Mouse (Mus musculus): ENCODE measurements around the gene Lgmn. TPM values are rescaled to one million over a fixed set of nuclear protein-coding genes. Genes with fewer than 3 reads are reported as not detected.

Lgmn gene
- total and polyA plus RNA-seq, 3 experiments, result 2.2 to 8.0 TPM; not detected in 1

- DNase-seq (ENCODE audit: low read depth, low spot score), result peak; percentile 46
- H3K79me2 ChIP-seq (ENCODE audit: control insufficient read depth, insufficient read depth, low read length, poor library complexity), result peaks cover 5% of the 10 kb centered on the region; the same call in 1 of the 2 replicates
- H3K4me1 ChIP-seq (ENCODE audit: control insufficient read depth in 1 of 2, insufficient read depth in 2 of 2, low read length in 2 of 2), result peaks cover 0 to 2% of the 10 kb centered on the region in 2 experiments; a peak in 2 of 4 replicates
- H3K9me3 ChIP-seq (replicated peaks; ENCODE audit: insufficient read depth, low read length), result no peaks in the 10 kb centered on the region
- no peak overlapping the region for H3K9ac ChIP-seq (ENCODE audit: control insufficient read depth, low read depth, low read length, poor library complexity, severe bottlenecking)
- no peak overlapping the region for H3K4me3 ChIP-seq (ENCODE audit: control insufficient read depth in 1 of 2, insufficient read depth in 1 of 2, low read depth in 2 of 2, low read length in 2 of 2)
- no peak for TF ChIP-seq MEF2A (IDR thresholded peaks at IDR 0.05; ENCODE audit: extremely low read depth, insufficient replicate concordance, low read depth, low read length, poor library complexity, severe bottlenecking)
- TF ChIP-seq CTCF (IDR thresholded peaks at IDR 0.05 in 2 of 3, conservative IDR thresholded peaks at IDR 0.05 in 1 of 3; ENCODE audit: control insufficient read depth in 1 of 3, insufficient read depth in 1 of 3, low read depth in 2 of 3, low read length in 3 of 3, poor library complexity in 1 of 3, severe bottlenecking in 1 of 3), result peak in 1 of 3 experiments; percentile 18; a peak in 1 of 6 replicates
- TF ChIP-seq SMC3 (IDR thresholded peaks at IDR 0.05; ENCODE audit: low read depth, low read length), result 0 out of 2 replicates have a peak, but pooled peaks have one; percentile 9
- peak; percentile 20 for TF ChIP-seq RAD21 (IDR thresholded peaks at IDR 0.05; ENCODE audit: low read depth, low read length)
- no peaks in the 10 kb centered on the region for H3K27me3 ChIP-seq (ENCODE audit: control insufficient read depth in 1 of 2, insufficient read depth in 2 of 2, low read length in 2 of 2)
- peaks cover 0 to 2% of the 10 kb centered on the region in 2 experiments; a peak in 2 of 4 replicates for H3K36me3 ChIP-seq (ENCODE audit: control insufficient read depth in 1 of 2, insufficient read depth in 2 of 2, low read length in 2 of 2)
- H3K27ac ChIP-seq (ENCODE audit: control insufficient read depth, low read depth, low read length), result no peak overlapping the region
Measured at GRCm38 (mm10) chr12:102468136-102468535, 28.5 kb upstream of the Lgmn start.

GRCm38 (mm10) chr12:102464650-102465049 lies 25.0 kb upstream of the Lgmn start:
- Histone ChIP-seq H3K4me3 (ENCODE audit: control insufficient read depth in 1 of 2, insufficient read depth in 1 of 2, low read depth in 2 of 2, low read length in 2 of 2) (no peak overlapping the region), H3K9ac (ENCODE audit: control insufficient read depth, low read depth, low read length, poor library complexity, severe bottlenecking) (no peak overlapping the region), H3K79me2 (ENCODE audit: control insufficient read depth, insufficient read depth, low read length, poor library complexity) (peaks cover 5% of the 10 kb centered on the region; the same call in 1 of the 2 replicates), H3K27me3 (ENCODE audit: control insufficient read depth in 1 of 2, insufficient read depth in 2 of 2, low read length in 2 of 2) (no peaks in the 10 kb centered on the region; a peak in 1 of 4 replicates), H3K4me1 (ENCODE audit: control insufficient read depth in 1 of 2, insufficient read depth in 2 of 2, low read length in 2 of 2) (no peaks in the 10 kb centered on the region; a peak in 1 of 4 replicates), H3K9me3 (replicated peaks; ENCODE audit: insufficient read depth, low read length) (no peaks in the 10 kb centered on the region), H3K36me3 (ENCODE audit: control insufficient read depth in 1 of 2, insufficient read depth in 2 of 2, low read length in 2 of 2) (no peaks in the 10 kb centered on the region), H3K27ac (ENCODE audit: control insufficient read depth, low read depth, low read length) (no peak overlapping the region)
- TF ChIP-seq RAD21 (IDR thresholded peaks at IDR 0.05; ENCODE audit: low read depth, low read length), result peak; percentile 37
- TF ChIP-seq POLR2A (IDR thresholded peaks at IDR 0.05; ENCODE audit: control insufficient read depth in 1 of 2, insufficient read depth in 1 of 2, low read depth in 1 of 2, low read length in 2 of 2, poor library complexity in 1 of 2), result no peak
- TF ChIP-seq ELF1 (IDR thresholded peaks at IDR 0.05; ENCODE audit: low read depth, low read length), result no peak
- TF ChIP-seq CTCF (IDR thresholded peaks at IDR 0.05 in 2 of 3, conservative IDR thresholded peaks at IDR 0.05 in 1 of 3; ENCODE audit: control insufficient read depth in 1 of 3, insufficient read depth in 1 of 3, low read depth in 2 of 3, low read length in 3 of 3, poor library complexity in 1 of 3, severe bottlenecking in 1 of 3), result peak; percentile 10 to 42 (median 33); a peak in 3 of 6 replicates
- TF ChIP-seq MYC (IDR thresholded peaks at IDR 0.05; ENCODE audit: low read depth, low read length), result 0 out of 2 replicates have a peak, but pooled peaks have one; percentile 22
- no peak for TF ChIP-seq MYB (IDR thresholded peaks at IDR 0.05; ENCODE audit: low read depth, low read length)
- TF ChIP-seq SMC3 (IDR thresholded peaks at IDR 0.05; ENCODE audit: low read depth, low read length), result peak; percentile 26; the same call in 1 of the 2 replicates
- TF ChIP-seq TAL1 (IDR thresholded peaks at IDR 0.05; ENCODE audit: low read length), result no peak
- peak; percentile 36 for DNase-seq (ENCODE audit: low read depth, low spot score)

GRCm38 (mm10) chr12:102461177-102461576 lies 21.6 kb upstream of the Lgmn start:
- H3K4me1 ChIP-seq (ENCODE audit: control insufficient read depth in 1 of 2, insufficient read depth in 2 of 2, low read length in 2 of 2), result peaks cover 0 to 2% of the 10 kb centered on the region in 2 experiments; a peak in 2 of 4 replicates
- no peaks in the 10 kb centered on the region for H3K9me3 ChIP-seq (replicated peaks; ENCODE audit: insufficient read depth, low read length)
- H3K27me3 ChIP-seq (ENCODE audit: control insufficient read depth in 1 of 2, insufficient read depth in 2 of 2, low read length in 2 of 2), result no peaks in the 10 kb centered on the region; a peak in 1 of 4 replicates
- peak; percentile 54 for DNase-seq (ENCODE audit: low read depth, low spot score)
- peaks cover 0 to 4% of the 10 kb centered on the region in 2 experiments; a peak in 2 of 4 replicates for H3K36me3 ChIP-seq (ENCODE audit: control insufficient read depth in 1 of 2, insufficient read depth in 2 of 2, low read length in 2 of 2)
- H3K4me3 ChIP-seq (ENCODE audit: control insufficient read depth in 1 of 2, insufficient read depth in 1 of 2, low read depth in 2 of 2, low read length in 2 of 2), result no peak overlapping the region
- H3K27ac ChIP-seq (ENCODE audit: control insufficient read depth, low read depth, low read length), result no peak overlapping the region
- H3K79me2 ChIP-seq (ENCODE audit: control insufficient read depth, insufficient read depth, low read length, poor library complexity), result no peaks in the 10 kb centered on the region
- no peak overlapping the region for H3K9ac ChIP-seq (ENCODE audit: control insufficient read depth, low read depth, low read length, poor library complexity, severe bottlenecking)
- TF ChIP-seq USF1 (IDR thresholded peaks at IDR 0.05; ENCODE audit: low read depth, low read length) (no peak), CHD2 (IDR thresholded peaks at IDR 0.05; ENCODE audit: low read length) (no peak), CHD1 (IDR thresholded peaks at IDR 0.05; ENCODE audit: low read depth, low read length) (no peak), ZC3H11A (IDR thresholded peaks at IDR 0.05; ENCODE audit: low read depth, low read length) (peak; percentile 97), NRF1 (IDR thresholded peaks at IDR 0.05; ENCODE audit: insufficient read depth, low read depth, low read length, poor library complexity, severe bottlenecking) (no peak), TCF12 (IDR thresholded peaks at IDR 0.05; ENCODE audit: low read depth, low read length) (no peak), CTCF (IDR thresholded peaks at IDR 0.05 in 2 of 3, conservative IDR thresholded peaks at IDR 0.05 in 1 of 3; ENCODE audit: control insufficient read depth in 1 of 3, insufficient read depth in 1 of 3, low read depth in 2 of 3, low read length in 3 of 3, poor library complexity in 1 of 3, severe bottlenecking in 1 of 3) (peak; percentile 19 to 86 (median 47); a peak in 5 of 6 replicates), MAX (IDR thresholded peaks at IDR 0.05; ENCODE audit: low read length) (no peak), JUND (IDR thresholded peaks at IDR 0.05; ENCODE audit: low read depth, low read length) (no peak), SIN3A (IDR thresholded peaks at IDR 0.05; ENCODE audit: low read length) (peak; percentile 20; the same call in 1 of the 2 replicates), KAT2A (conservative IDR thresholded peaks at IDR 0.05; ENCODE audit: low read depth, low read length) (no peak), MAZ (IDR thresholded peaks at IDR 0.05; ENCODE audit: low read depth, low read length) (no peak), MEF2A (IDR thresholded peaks at IDR 0.05; ENCODE audit: extremely low read depth, insufficient replicate concordance, low read depth, low read length, poor library complexity, severe bottlenecking) (no peak), RAD21 (IDR thresholded peaks at IDR 0.05; ENCODE audit: low read depth, low read length) (peak; percentile 91), MAFK (IDR thresholded peaks at IDR 0.05; ENCODE audit: borderline replicate concordance, low read depth, low read length) (no peak), TBP (IDR thresholded peaks at IDR 0.05; ENCODE audit: low read depth, low read length) (no peak), POLR2AphosphoS5 (IDR thresholded peaks at IDR 0.05; ENCODE audit: borderline replicate concordance, low read depth, low read length) (no peak), SMC3 (IDR thresholded peaks at IDR 0.05; ENCODE audit: low read depth, low read length) (peak; percentile 92)

All from MEL (cell line).